Mouse (Mus musculus) right cerebral cortex, postnatal 25 days (tissue): ENCODE data around the gene Zfp879.

Source experiments
- DNase-seq: peaks from one replicate; pipeline ENCODE4 v3.0.0; 2022

Zfp879 gene

GRCm38 (mm10) chr11:50841023-50841735 is at the start of gene Zfp879:
TSS of gene Zfp879 (minus strand) at chr11:50841552.
- peak; percentile 92 for DNase-seq

- DNase-seq, result peak; percentile 94
These were observed 46.2 kb upstream of the Zfp879 start, which contains the start of gene Zfp454 for GRCm38 (mm10) chr11:50887390-50888128. TSS of gene Zfp454 (minus strand) at chr11:50887651.

GRCm38 (mm10) chr11:50886933-50887293 is 45.6 kb upstream of the Zfp879 start:
- no peak for DNase-seq

- DNase-seq, result no peak
These were observed 45.0 kb upstream of the Zfp879 start for GRCm38 (mm10) chr11:50886231-50886932.

GRCm38 (mm10) chr11:50883756-50884155 is 42.4 kb upstream of the Zfp879 start:
- no peak for DNase-seq

- no peak for DNase-seq
These were observed 37.3 kb upstream of the Zfp879 start for GRCm38 (mm10) chr11:50878641-50879040.

- DNase-seq, result peak; percentile 16
These were observed 9.7 kb upstream of the Zfp879 start for GRCm38 (mm10) chr11:50850989-50851601.

- no peak for DNase-seq
These were observed 8.9 kb upstream of the Zfp879 start, which contains the start of gene Grm6 for GRCm38 (mm10) chr11:50850177-50850735. TSS of gene Grm6 (plus strand) at chr11:50850685.

- no peak for DNase-seq
These were observed 8.0 kb upstream of the Zfp879 start for GRCm38 (mm10) chr11:50849310-50849709.

GRCm38 (mm10) chr11:50848520-50849137 is 7.3 kb upstream of the Zfp879 start:
- no peak for DNase-seq

- no peak for DNase-seq
These were observed 5.7 kb upstream of the Zfp879 start for GRCm38 (mm10) chr11:50847047-50847446.

GRCm38 (mm10) chr11:50845951-50846350 is 4.6 kb upstream of the Zfp879 start:
- DNase-seq, result no peak

- DNase-seq, result no peak
These were observed 5.6 kb downstream of the Zfp879 start for GRCm38 (mm10) chr11:50835727-50836126.

GRCm38 (mm10) chr11:50827010-50827953 is 14.1 kb downstream of the Zfp879 start, which contains the start of gene Zfp354c:
TSS of gene Zfp354c (minus strand) at chr11:50827724.
- DNase-seq, result peak; percentile 88

GRCm38 (mm10) chr11:50826214-50826613 is 15.1 kb downstream of the Zfp879 start:
- DNase-seq, result no peak

- no peak for DNase-seq
These were observed 27.1 kb downstream of the Zfp879 start for GRCm38 (mm10) chr11:50814233-50814632.

GRCm38 (mm10) chr11:50798836-50799235 is 42.5 kb downstream of the Zfp879 start:
- DNase-seq, result no peak

GRCm38 (mm10) chr11:50797674-50798073 is 43.7 kb downstream of the Zfp879 start:
- DNase-seq, result no peak
